ENCODE assay signal across 10 mouse cellular contexts in genomic region chr11:75876043-75876780, GRCm38 (mm10).
A peak's percentile ranks its signal among the peaks of the same experiment; 100 is the strongest.
DNase-seq lines count a peak whose midpoint lies in the region; ATAC-seq and TF ChIP-seq lines count a peak whose summit lies in the region.
"Had no signal": no experiment of that assay in that cellular context is flagged by ENCODE, and none has a peak within 500 bp of the region (broad histone marks: within the 10 kb centered on the region; RNA-seq: fewer than 3 reads in every experiment).

No protein-coding gene starts in this region.

- peak; percentile 9 to 18 for DNase-seq in heart, adult 18-20 months
- DNase-seq in heart, adult 11 months: no peak
- DNase-seq in retina, postnatal 1 day: peak; percentile 35
- DNase-seq in retina, embryonic 14.5 days (ENCODE audit: low spot score): no peak
- peak; percentile 32 for DNase-seq in stomach, postnatal 0 days (ENCODE audit: low spot score)
- no peak for DNase-seq in gastrocnemius, postnatal 4 days (ENCODE audit: low spot score in 2 of 2)
- DNase-seq in kidney, adult 9 months: no peak
- DNase-seq: kidney, adult 18-20 months had no signal

- no peak overlapping the region for H3K9ac ChIP-seq in heart, embryonic 15.5 days
- H3K9ac ChIP-seq in stomach, postnatal 0 days (ENCODE audit: low read length): no peak overlapping the region

- no peak for TF ChIP-seq EP300 in stomach, postnatal 0 days (optimal IDR thresholded peaks at IDR 0.05)

- peaks cover 22% of the 10 kb centered on the region for H3K4me1 ChIP-seq in heart, embryonic 15.5 days (replicated peaks)
- H3K4me1 ChIP-seq in stomach, postnatal 0 days (replicated peaks; ENCODE audit: control insufficient read depth, insufficient read depth): no peaks in the 10 kb centered on the region

- no peaks in the 10 kb centered on the region for H3K36me3 ChIP-seq in heart, embryonic 15.5 days
- H3K36me3 ChIP-seq in stomach, postnatal 0 days (ENCODE audit: control insufficient read depth, insufficient read depth, low read length): no peaks in the 10 kb centered on the region
- H3K36me3 ChIP-seq: limb, embryonic 10.5 days had no signal

- H3K4me2 ChIP-seq in heart, embryonic 15.5 days: peak overlapping the region; percentile 28
- H3K4me2 ChIP-seq in stomach, postnatal 0 days (replicated peaks; ENCODE audit: low read depth): no peak overlapping the region

- H3K4me3 ChIP-seq in heart, embryonic 15.5 days: no peak overlapping the region
- no peak overlapping the region for H3K4me3 ChIP-seq in stomach, postnatal 0 days (ENCODE audit: low read depth, low read length)
- H3K4me3 ChIP-seq: limb, embryonic 10.5 days had no signal

- no peaks in the 10 kb centered on the region for H3K9me3 ChIP-seq in heart, embryonic 15.5 days (replicated peaks)
- no peaks in the 10 kb centered on the region for H3K9me3 ChIP-seq in stomach, postnatal 0 days (ENCODE audit: control insufficient read depth, low read length)
- H3K9me3 ChIP-seq: limb, embryonic 10.5 days had no signal

- no peak overlapping the region for H3K27ac ChIP-seq in heart, embryonic 15.5 days
- no peak overlapping the region for H3K27ac ChIP-seq in stomach, postnatal 0 days (replicated peaks)
- H3K27ac ChIP-seq: limb, embryonic 10.5 days had no signal

- WGBS in heart, embryonic 15.5 days: 14% methylated on average over 15 of the region's 15 CpGs
- WGBS in stomach, postnatal 0 days: 36% methylated on average over 15 of the region's 15 CpGs

- TF ChIP-seq CTCF in stomach, postnatal 0 days (IDR thresholded peaks at IDR 0.05; ENCODE audit: low read depth): no peak

- ATAC-seq in heart, embryonic 15.5 days (replicated peaks; ENCODE audit: insufficient number of reproducible peaks, insufficient read depth, low FRiP score, low read depth): no peak
- no peak for ATAC-seq in stomach, postnatal 0 days (ENCODE audit: low FRiP score, low TSS enrichment)

- no peaks in the 10 kb centered on the region for H3K27me3 ChIP-seq in heart, embryonic 15.5 days
- no peaks in the 10 kb centered on the region for H3K27me3 ChIP-seq in stomach, postnatal 0 days (ENCODE audit: control insufficient read depth, insufficient read depth, low read length)

Comparison
In these comparisons a context has a peak if more than half of its experiments do, and no peak if none do; other contexts are left out.
1. DNase-seq: peak in heart, adult 18-20 months (2 of 2), retina, postnatal 1 day (single experiment) and stomach, postnatal 0 days (single experiment); none in heart, adult 11 months (single experiment), retina, embryonic 14.5 days (single experiment), gastrocnemius, postnatal 4 days (0 of 2) and kidney, adult 9 months (single experiment).